Mouse (Mus musculus): Measurements from ENCODE around the gene Pdia6.
A peak's percentile ranks its signal among the peaks of the same experiment; 100 is the strongest.

Pdia6 gene

GRCm38 (mm10) chr12:17265971-17266672 lies at the start of gene Pdia6:
Gene Pdia6, plus strand, starts transcription at chr12:17266545.
- peak; percentile 95 for DNase-seq (ENCODE audit: low spot score)

- DNase-seq (ENCODE audit: low spot score): no peak
These were observed 48.0 kb upstream of the Pdia6 start for GRCm38 (mm10) chr12:17218390-17218789.

- DNase-seq (ENCODE audit: low spot score): no peak
These were observed 47.2 kb upstream of the Pdia6 start for GRCm38 (mm10) chr12:17219107-17219506.

- no peak for DNase-seq (ENCODE audit: low spot score)
These were observed 45.7 kb upstream of the Pdia6 start for GRCm38 (mm10) chr12:17220631-17221030.

GRCm38 (mm10) chr12:17221891-17222428 lies 44.4 kb upstream of the Pdia6 start:
- peak; percentile 39 for DNase-seq (ENCODE audit: low spot score)

- DNase-seq (ENCODE audit: low spot score): no peak
These were observed 43.3 kb upstream of the Pdia6 start for GRCm38 (mm10) chr12:17223050-17223449.

- no peak for DNase-seq (ENCODE audit: low spot score)
These were observed 41.3 kb upstream of the Pdia6 start for GRCm38 (mm10) chr12:17225012-17225411.

- DNase-seq (ENCODE audit: low spot score): no peak
These were observed 38.4 kb upstream of the Pdia6 start for GRCm38 (mm10) chr12:17227903-17228302.

GRCm38 (mm10) chr12:17230581-17230980 lies 35.8 kb upstream of the Pdia6 start:
- DNase-seq (ENCODE audit: low spot score): no peak

- no peak for DNase-seq (ENCODE audit: low spot score)
These were observed 34.8 kb upstream of the Pdia6 start for GRCm38 (mm10) chr12:17231513-17231912.

GRCm38 (mm10) chr12:17235535-17236313 lies 30.6 kb upstream of the Pdia6 start:
- DNase-seq (ENCODE audit: low spot score): no peak

- peak; percentile 53 for DNase-seq (ENCODE audit: low spot score)
These were observed 27.5 kb upstream of the Pdia6 start for GRCm38 (mm10) chr12:17238588-17239427.

GRCm38 (mm10) chr12:17239428-17239688 lies 27.0 kb upstream of the Pdia6 start:
- no peak for DNase-seq (ENCODE audit: low spot score)

- DNase-seq (ENCODE audit: low spot score): no peak
These were observed 25.3 kb upstream of the Pdia6 start for GRCm38 (mm10) chr12:17241016-17241415.

- DNase-seq (ENCODE audit: low spot score): no peak
These were observed 24.7 kb upstream of the Pdia6 start for GRCm38 (mm10) chr12:17241614-17242013.

- DNase-seq (ENCODE audit: low spot score): no peak
These were observed 24.3 kb upstream of the Pdia6 start for GRCm38 (mm10) chr12:17242041-17242440.

- DNase-seq (ENCODE audit: low spot score): no peak
These were observed 15.4 kb upstream of the Pdia6 start for GRCm38 (mm10) chr12:17250962-17251361.

- peak; percentile 79 for DNase-seq (ENCODE audit: low spot score)
These were observed 13.3 kb upstream of the Pdia6 start for GRCm38 (mm10) chr12:17253069-17253468.

- DNase-seq (ENCODE audit: low spot score): peak; percentile 38
These were observed 10.7 kb upstream of the Pdia6 start for GRCm38 (mm10) chr12:17255602-17256001.

GRCm38 (mm10) chr12:17256905-17257304 lies 9.4 kb upstream of the Pdia6 start:
- peak; percentile 87 for DNase-seq (ENCODE audit: low spot score)

- no peak for DNase-seq (ENCODE audit: low spot score)
These were observed 7.9 kb upstream of the Pdia6 start for GRCm38 (mm10) chr12:17258431-17258830.

GRCm38 (mm10) chr12:17261005-17261404 lies 5.3 kb upstream of the Pdia6 start:
- no peak for DNase-seq (ENCODE audit: low spot score)

Data from embryo, embryonic 10 days (tissue).